Mouse (Mus musculus) myocyte (in vitro differentiated cells): ENCODE measurements around the gene Nr3c2. TPM values are rescaled to one million over a fixed set of nuclear protein-coding genes. Genes with fewer than 3 reads are reported as not detected.

Experiments
- H3K27me3 ChIP-seq: one replicate; pipeline ENCODE4 v1.6.1; 2011; ENCODE audit not compliant: control insufficient read depth, insufficient read depth, insufficient read length
- H3K36me3 ChIP-seq: one replicate; pipeline ENCODE4 v1.6.1; 2011; ENCODE audit not compliant: control insufficient read depth, insufficient read depth
- H3K4me2 ChIP-seq: one replicate; pipeline ENCODE4 v1.6.1; 2011; ENCODE audit warnings: low read depth, control low read depth
- H3K4me3 ChIP-seq: one replicate; pipeline ENCODE4 v1.5.1; 2011; ENCODE audit warnings: mild to moderate bottlenecking, control low read depth, moderate library complexity
- H3K79me2 ChIP-seq: one replicate; pipeline ENCODE4 v1.6.1; 2011; ENCODE audit not compliant: control insufficient read depth, insufficient read depth
- H3ac ChIP-seq: one replicate; pipeline ENCODE4 v1.6.1; 2011; ENCODE audit not compliant: control insufficient read depth, insufficient read length
- CEBPB ChIP-seq: IDR thresholded peaks from 2 replicates; pipeline ENCODE4 v1.6.1; 2011; ENCODE audit warnings: mild to moderate bottlenecking, moderate library complexity; ENCODE audit not compliant: poor library complexity, insufficient read depth, severe bottlenecking
- E2F4 ChIP-seq: IDR thresholded peaks from one replicate; pipeline ENCODE4 v1.6.1; 2011; ENCODE audit warnings: mild to moderate bottlenecking, control low read depth, moderate library complexity; ENCODE audit not compliant: insufficient read depth
- MAX ChIP-seq: IDR thresholded peaks from one replicate; pipeline ENCODE4 v1.6.1; 2011; ENCODE audit warnings: low read depth, mild to moderate bottlenecking, control low read depth
- MYOD1 ChIP-seq, 3 experiments: IDR thresholded peaks; one replicate each; pipeline ENCODE4 v1.6.1; 2011; ENCODE audit warnings: control low read depth in 2 of 3, low read depth in 2 of 3, mild to moderate bottlenecking in 2 of 3, moderate library complexity in 1 of 3; ENCODE audit not compliant: insufficient read length in 2 of 3, control insufficient read depth in 1 of 3
- MYOG ChIP-seq, 3 experiments: IDR thresholded peaks; one replicate each; pipeline ENCODE4 v1.6.1; 2011; ENCODE audit warnings: control low read depth in 2 of 3, low read depth in 2 of 3, mild to moderate bottlenecking in 2 of 3; ENCODE audit not compliant: insufficient read length in 2 of 3, control insufficient read depth in 1 of 3, insufficient read depth in 1 of 3
- POLR2A ChIP-seq: IDR thresholded peaks from one replicate; pipeline ENCODE4 v1.6.1; 2011; ENCODE audit warnings: low read depth, mild to moderate bottlenecking, control low read depth, moderate library complexity; ENCODE audit not compliant: insufficient read length
- POLR2AphosphoS2 ChIP-seq: IDR thresholded peaks from one replicate; pipeline ENCODE4 v1.6.1; 2011; ENCODE audit warnings: low read depth, control low read depth; ENCODE audit not compliant: insufficient read length
- REST ChIP-seq: IDR thresholded peaks from one replicate; pipeline ENCODE4 v1.6.1; 2011; ENCODE audit warnings: mild to moderate bottlenecking, control low read depth, moderate library complexity; ENCODE audit not compliant: insufficient read depth, insufficient read length
- SRF ChIP-seq: IDR thresholded peaks from one replicate; pipeline ENCODE4 v1.6.1; 2011; ENCODE audit warnings: low read depth; ENCODE audit not compliant: control insufficient read depth, insufficient read length
- TCF12 ChIP-seq: IDR thresholded peaks from one replicate; pipeline ENCODE4 v1.6.1; 2011; ENCODE audit warnings: mild to moderate bottlenecking, control low read depth; ENCODE audit not compliant: poor library complexity, insufficient read depth, severe bottlenecking
- TCF3 ChIP-seq: IDR thresholded peaks from one replicate; pipeline ENCODE4 v1.6.1; 2011; ENCODE audit warnings: low read depth, control low read depth; ENCODE audit not compliant: insufficient read length
- USF1 ChIP-seq: IDR thresholded peaks from one replicate; pipeline ENCODE4 v1.6.1; 2011; ENCODE audit warnings: low read depth, mild to moderate bottlenecking, control low read depth, moderate library complexity
- polyA plus RNA-seq: library from polyadenylated mRNA; unstranded; fragments of >200 nt; fragmentation: generic; extraction: Trizol; gene quantifications from one replicate; pipeline ENCODE4 v1.2.1, GENCODE M21; 2012; ENCODE audit warnings: missing spikeins

The Nr3c2 gene
- polyA plus RNA-seq, 1 experiment: 0.11 TPM

DNA sequence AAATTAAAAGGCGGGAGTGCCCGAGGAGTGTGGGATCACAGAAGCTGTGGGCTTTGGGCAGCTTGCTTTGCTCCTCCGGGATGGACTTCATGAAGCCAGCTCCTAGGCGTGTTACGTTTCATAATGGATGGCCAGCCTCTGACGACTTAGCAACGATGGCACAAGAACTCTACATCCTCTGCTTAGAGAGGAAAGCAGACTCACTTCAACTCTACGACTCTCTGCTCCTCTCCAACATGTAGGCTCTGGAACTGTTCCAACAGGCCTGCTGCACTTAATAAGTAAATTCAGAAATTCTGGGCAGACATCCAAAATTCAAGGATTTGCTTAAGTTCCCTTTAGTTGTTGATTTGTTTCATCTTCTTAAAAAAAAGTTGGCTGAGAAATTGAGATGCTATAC is 315.4 kb downstream of the Nr3c2 start:
- no peak overlapping the region for H3K4me2 ChIP-seq
- no peaks in the 10 kb centered on the region for H3K79me2 ChIP-seq
- TF ChIP-seq USF1: no peak
- TF ChIP-seq CEBPB: no peak
- TF ChIP-seq MYOD1 (IDR thresholded peaks at IDR 0.05; ENCODE audit: control insufficient read depth in 1 of 3, insufficient read length in 2 of 3, low read depth in 2 of 3): no peak
- no peak for TF ChIP-seq MYOG (IDR thresholded peaks at IDR 0.05; ENCODE audit: control insufficient read depth in 1 of 3, insufficient read depth in 1 of 3, insufficient read length in 2 of 3, low read depth in 2 of 3)
- TF ChIP-seq TCF12: no peak
- no peak for TF ChIP-seq TCF3
- no peak for TF ChIP-seq REST
- no peak for TF ChIP-seq POLR2AphosphoS2
- no peaks in the 10 kb centered on the region for H3K36me3 ChIP-seq
- H3K4me3 ChIP-seq: no peak overlapping the region
- H3K27me3 ChIP-seq: no peaks in the 10 kb centered on the region
- H3ac ChIP-seq: no peak overlapping the region

DNA sequence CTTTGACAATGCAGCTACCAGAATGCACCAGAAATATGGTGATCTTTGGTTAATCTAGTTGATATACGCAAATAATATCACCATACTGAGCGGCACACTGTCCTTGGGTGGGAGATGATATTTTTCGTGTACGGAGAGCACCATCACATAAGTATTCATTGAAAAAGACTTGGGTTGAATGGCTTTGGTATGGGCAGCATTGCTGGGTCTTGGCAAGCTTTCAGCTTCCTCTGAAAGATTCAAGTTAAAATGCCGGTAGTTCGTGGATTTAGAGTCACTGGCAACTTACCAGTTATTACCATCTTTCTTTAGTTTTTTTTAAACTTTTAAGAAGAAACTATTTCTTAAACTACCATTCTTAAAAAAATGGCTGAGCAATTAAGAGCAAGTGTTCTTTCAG is 315.9 kb downstream of the Nr3c2 start:
- H3K36me3 ChIP-seq: no peaks in the 10 kb centered on the region
- TF ChIP-seq TCF3: no peak
- no peak for TF ChIP-seq CEBPB

DNA sequence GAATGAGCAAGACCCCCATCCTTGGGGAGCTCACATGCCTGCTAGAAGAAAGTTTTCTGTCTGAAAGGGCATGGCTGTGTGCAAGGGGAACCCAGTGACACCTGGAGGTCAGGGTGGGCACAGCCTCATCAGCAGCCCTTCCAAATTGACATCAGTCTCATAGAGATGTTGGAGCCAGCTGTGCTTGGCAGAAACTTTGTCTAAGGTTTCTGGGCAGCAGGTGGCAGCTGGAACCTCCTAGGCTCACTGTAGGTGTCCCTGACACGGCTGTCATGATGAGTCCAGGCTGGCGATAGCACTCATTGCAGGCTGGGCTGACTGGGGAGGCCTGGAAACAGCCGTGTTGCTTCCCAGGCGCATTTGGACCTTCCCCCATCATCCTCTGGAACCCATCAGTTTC is 323.9 kb downstream of the Nr3c2 start:
- H3K36me3 ChIP-seq: no peaks in the 10 kb centered on the region
- H3K79me2 ChIP-seq: no peaks in the 10 kb centered on the region
- H3ac ChIP-seq: no peak overlapping the region
- no peaks in the 10 kb centered on the region for H3K27me3 ChIP-seq
- no peak for TF ChIP-seq MAX
- TF ChIP-seq MYOD1 (IDR thresholded peaks at IDR 0.05; ENCODE audit: control insufficient read depth in 1 of 3, insufficient read length in 2 of 3, low read depth in 2 of 3): no peak
- no peak for TF ChIP-seq CEBPB
- no peak for TF ChIP-seq USF1
- TF ChIP-seq TCF12: no peak
- TF ChIP-seq REST: no peak
- TF ChIP-seq TCF3: no peak
- TF ChIP-seq POLR2AphosphoS2: no peak
- H3K4me3 ChIP-seq: no peak overlapping the region
- no peak overlapping the region for H3K4me2 ChIP-seq

More for the DNA sequence above, 315.9 kb downstream of the Nr3c2 start:
- H3K79me2 ChIP-seq: no peaks in the 10 kb centered on the region
- no peak overlapping the region for H3K4me3 ChIP-seq
- no peak overlapping the region for H3ac ChIP-seq
- H3K4me2 ChIP-seq: no peak overlapping the region
- no peaks in the 10 kb centered on the region for H3K27me3 ChIP-seq

DNA sequence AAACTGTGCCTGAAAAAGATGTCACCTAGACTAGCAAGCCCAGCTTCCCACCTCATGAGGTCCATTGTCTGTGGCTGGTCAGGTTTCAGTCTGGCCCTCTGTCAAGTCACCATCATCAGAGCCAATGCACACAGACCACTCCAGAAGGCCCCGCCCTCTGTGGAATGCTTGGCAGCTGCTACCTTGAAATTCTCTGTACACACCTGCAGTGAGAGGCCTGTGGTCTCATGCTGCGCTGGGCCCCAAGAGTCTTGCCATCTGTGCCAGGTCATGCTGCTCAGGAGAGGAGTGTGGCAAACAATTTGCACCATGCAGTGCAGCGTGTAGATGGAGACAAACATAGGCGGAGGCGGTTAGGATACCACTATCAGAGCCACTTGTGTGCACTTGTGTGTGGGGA is 328.5 kb downstream of the Nr3c2 start:
- no peaks in the 10 kb centered on the region for H3K79me2 ChIP-seq
- H3K27me3 ChIP-seq: no peaks in the 10 kb centered on the region
- TF ChIP-seq E2F4: no peak
- TF ChIP-seq POLR2A: no peak
- no peak for TF ChIP-seq TCF12
- no peak for TF ChIP-seq MAX
- no peak for TF ChIP-seq MYOG (IDR thresholded peaks at IDR 0.05; ENCODE audit: control insufficient read depth in 1 of 3, insufficient read depth in 1 of 3, insufficient read length in 2 of 3, low read depth in 2 of 3)
- TF ChIP-seq SRF: no peak

DNA sequence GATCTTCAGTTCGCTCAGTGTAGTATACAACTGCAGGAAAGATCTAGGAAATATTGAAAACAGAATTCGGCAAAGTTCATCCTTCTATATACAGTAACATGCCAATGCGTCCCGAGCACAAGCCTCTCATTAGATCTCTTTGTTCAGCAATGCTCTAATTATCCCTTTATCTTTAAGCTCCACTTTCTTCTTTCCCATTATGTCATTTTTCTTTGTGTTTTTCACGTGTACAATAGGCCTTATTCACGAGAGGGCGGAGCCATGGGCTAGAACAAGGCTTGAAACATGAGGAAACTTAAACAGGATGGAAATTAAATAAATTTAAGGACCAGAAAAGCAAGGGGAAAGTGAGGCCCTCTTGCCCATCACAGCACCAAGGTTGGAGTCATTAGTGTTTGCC is 329.4 kb downstream of the Nr3c2 start:
- Histone ChIP-seq H3K4me3 (no peak overlapping the region), H3K36me3 (no peaks in the 10 kb centered on the region), H3ac (no peak overlapping the region), H3K4me2 (no peak overlapping the region), H3K27me3 (no peaks in the 10 kb centered on the region), H3K79me2 (no peaks in the 10 kb centered on the region)
- TF ChIP-seq MAX (no peak), MYOG (IDR thresholded peaks at IDR 0.05; ENCODE audit: control insufficient read depth in 1 of 3, insufficient read depth in 1 of 3, insufficient read length in 2 of 3, low read depth in 2 of 3) (no peak), USF1 (no peak), E2F4 (no peak), REST (no peak)

More for the DNA sequence above, 328.5 kb downstream of the Nr3c2 start:
- no peak overlapping the region for H3K4me3 ChIP-seq
- H3K4me2 ChIP-seq: no peak overlapping the region
- H3ac ChIP-seq: no peak overlapping the region
- H3K36me3 ChIP-seq: no peaks in the 10 kb centered on the region

DNA sequence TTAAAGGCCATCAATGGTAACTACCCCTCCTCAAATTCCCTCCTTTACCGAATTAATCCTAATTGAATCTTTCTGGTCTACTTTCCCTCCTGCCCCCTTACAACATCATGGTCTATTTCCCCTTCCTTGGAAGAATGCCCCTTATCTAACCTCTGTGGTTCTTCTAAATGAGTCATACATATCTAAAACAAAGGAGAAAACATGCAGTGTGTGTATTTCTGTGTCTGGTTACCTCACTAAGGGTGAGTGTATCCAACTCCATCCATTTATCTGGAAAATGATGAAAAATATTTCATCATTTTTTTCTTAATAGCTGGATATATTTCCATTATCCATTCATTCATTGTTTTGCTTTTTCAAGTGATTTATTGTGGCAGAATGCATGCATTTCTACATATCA is 332.0 kb downstream of the Nr3c2 start:
- Histone ChIP-seq H3K4me2 (no peak overlapping the region), H3K4me3 (no peak overlapping the region), H3K27me3 (no peaks in the 10 kb centered on the region), H3K36me3 (no peaks in the 10 kb centered on the region), H3ac (no peak overlapping the region), H3K79me2 (no peaks in the 10 kb centered on the region)
- TF ChIP-seq POLR2A (no peak), MAX (no peak), POLR2AphosphoS2 (no peak)
